Mouse (Mus musculus) MEL (cell line): ENCODE results near the gene Spag4. TPM values are rescaled to one million over a fixed set of nuclear protein-coding genes. Genes with fewer than 3 reads are reported as not detected.

Source experiments
- DNase-seq: peaks from one replicate; pipeline ENCODE4 v3.0.0; 2011; ENCODE audit warnings: low read depth, low spot score
- H3K27ac ChIP-seq: 2 replicates; pipeline ENCODE4 v1.5.1; 2012; ENCODE audit warnings: low read depth, mild to moderate bottlenecking, control low read depth, low read length, moderate library complexity; ENCODE audit not compliant: control insufficient read depth
- H3K27me3 ChIP-seq, 2 experiments: fragments of 150-350 bp in 1 of 2; sonication (generic) in 1 of 2; 2 replicates each; pipeline ENCODE4 v1.6.1; 2012; ENCODE audit warnings: low read length in 2 of 2, mild to moderate bottlenecking in 2 of 2, improper control_type of control experiment in 1 of 2, moderate library complexity in 1 of 2; ENCODE audit not compliant: insufficient read depth in 2 of 2, control insufficient read depth in 1 of 2
- H3K36me3 ChIP-seq, 2 experiments: 2 replicates each; pipeline ENCODE4 v1.6.1; 2012 to 2014; ENCODE audit warnings: low read length in 2 of 2, improper control_type of control experiment in 1 of 2, inconsistent platforms in 1 of 2, mild to moderate bottlenecking in 1 of 2; ENCODE audit not compliant: insufficient read depth in 2 of 2, control insufficient read depth in 1 of 2
- H3K4me1 ChIP-seq, 2 experiments: fragments of 150-350 bp in 1 of 2; sonication (generic) in 1 of 2; 2 replicates each; pipeline ENCODE4 v1.6.1; 2012; ENCODE audit warnings: low read length in 2 of 2, improper control_type of control experiment in 1 of 2, mild to moderate bottlenecking in 1 of 2; ENCODE audit not compliant: insufficient read depth in 2 of 2, control insufficient read depth in 1 of 2
- H3K4me3 ChIP-seq, 2 experiments: fragments of 150-350 bp in 1 of 2; sonication (generic) in 1 of 2; 2 replicates each; pipeline ENCODE4 v1.5.1; 2012; ENCODE audit warnings: low read depth in 2 of 2, low read length in 2 of 2, mild to moderate bottlenecking in 2 of 2, moderate library complexity in 2 of 2, control low read depth in 1 of 2, improper control_type of control experiment in 1 of 2; ENCODE audit not compliant: control insufficient read depth in 1 of 2, insufficient read depth in 1 of 2
- H3K79me2 ChIP-seq: 2 replicates; pipeline ENCODE4 v1.6.1; 2012; ENCODE audit warnings: mild to moderate bottlenecking, low read length, moderate library complexity; ENCODE audit not compliant: control insufficient read depth, poor library complexity, insufficient read depth
- H3K9ac ChIP-seq: 2 replicates; pipeline ENCODE4 v1.6.1; 2012; ENCODE audit warnings: low read depth, mild to moderate bottlenecking, control low read depth, low read length, moderate library complexity; ENCODE audit not compliant: control insufficient read depth, poor library complexity, severe bottlenecking
- H3K9me3 ChIP-seq: fragments of 150-350 bp; sonication (generic); replicated peaks from 2 replicates; pipeline ENCODE4 v1.6.1; 2012; ENCODE audit warnings: mild to moderate bottlenecking, low read length, improper control_type of control experiment, moderate library complexity; ENCODE audit not compliant: insufficient read depth
- CHD1 ChIP-seq: IDR thresholded peaks from 2 replicates; pipeline ENCODE4 v1.6.1; 2012; ENCODE audit warnings: low read depth, mild to moderate bottlenecking, inconsistent platforms, low read length, improper control_type of control experiment
- CHD2 ChIP-seq: IDR thresholded peaks from 2 replicates; pipeline ENCODE4 v1.6.1; 2011; ENCODE audit warnings: low read length, improper control_type of control experiment
- CTCF ChIP-seq, 3 experiments: IDR thresholded peaks in 2 of 3; conservative IDR thresholded peaks in 1 of 3; 2 replicates each; pipeline ENCODE4 v1.5.1; 2011 to 2012; ENCODE audit warnings: low read length in 3 of 3, low read depth in 2 of 3, mild to moderate bottlenecking in 2 of 3, improper control_type of control experiment in 1 of 3, inconsistent platforms in 1 of 3, mixed read lengths in 1 of 3, moderate library complexity in 1 of 3; ENCODE audit not compliant: control insufficient read depth in 1 of 3, insufficient read depth in 1 of 3, poor library complexity in 1 of 3, severe bottlenecking in 1 of 3
- GABPA ChIP-seq: IDR thresholded peaks from 2 replicates; pipeline ENCODE4 v1.6.1; 2012; ENCODE audit warnings: low read depth, mild to moderate bottlenecking, inconsistent platforms, low read length, improper control_type of control experiment, moderate library complexity
- GATA1 ChIP-seq: IDR thresholded peaks from 2 replicates; pipeline ENCODE4 v1.6.1; 2011; ENCODE audit warnings: low read depth, low read length, improper control_type of control experiment
- JUND ChIP-seq: IDR thresholded peaks from 2 replicates; pipeline ENCODE4 v1.6.1; 2011; ENCODE audit warnings: low read depth, mild to moderate bottlenecking, improper control_type of control experiment, low read length
- MAFK ChIP-seq: IDR thresholded peaks from 2 replicates; pipeline ENCODE4 v1.6.1; 2011; ENCODE audit warnings: low read depth, mild to moderate bottlenecking, low read length, improper control_type of control experiment, borderline replicate concordance
- MAX ChIP-seq: IDR thresholded peaks from 2 replicates; pipeline ENCODE4 v1.6.1; 2011; ENCODE audit warnings: low read length, improper control_type of control experiment
- MAZ ChIP-seq: IDR thresholded peaks from 2 replicates; pipeline ENCODE4 v1.6.1; 2012; ENCODE audit warnings: low read depth, mild to moderate bottlenecking, inconsistent platforms, low read length, improper control_type of control experiment
- NRF1 ChIP-seq: IDR thresholded peaks from 2 replicates; pipeline ENCODE4 v1.6.1; 2014; ENCODE audit warnings: low read depth, mild to moderate bottlenecking, inconsistent platforms, low read length, improper control_type of control experiment, moderate library complexity; ENCODE audit not compliant: poor library complexity, insufficient read depth, severe bottlenecking
- POLR2A ChIP-seq, 2 experiments: IDR thresholded peaks; 2 replicates each; pipeline ENCODE4 v1.6.1; 2011 to 2012; ENCODE audit warnings: low read length in 2 of 2, mild to moderate bottlenecking in 2 of 2, control low read depth in 1 of 2, improper control_type of control experiment in 1 of 2, low read depth in 1 of 2, moderate library complexity in 1 of 2; ENCODE audit not compliant: control insufficient read depth in 1 of 2, insufficient read depth in 1 of 2, poor library complexity in 1 of 2
- POLR2AphosphoS2 ChIP-seq: IDR thresholded peaks from 2 replicates; pipeline ENCODE4 v1.6.1; 2011; ENCODE audit warnings: low read length, improper control_type of control experiment
- POLR2AphosphoS5 ChIP-seq: IDR thresholded peaks from 2 replicates; pipeline ENCODE4 v1.6.1; 2012; ENCODE audit warnings: low read depth, borderline replicate concordance, mild to moderate bottlenecking, inconsistent platforms, low read length, moderate library complexity, mixed read lengths
- RCOR1 ChIP-seq: IDR thresholded peaks from 2 replicates; pipeline ENCODE4 v1.6.1; 2012; ENCODE audit warnings: low read depth, mild to moderate bottlenecking, inconsistent platforms, low read length, improper control_type of control experiment
- SIN3A ChIP-seq: IDR thresholded peaks from 2 replicates; pipeline ENCODE4 v1.6.1; 2012; ENCODE audit warnings: low read length, improper control_type of control experiment, inconsistent platforms
- UBTF ChIP-seq: IDR thresholded peaks from 2 replicates; pipeline ENCODE4 v1.6.1; 2012; ENCODE audit warnings: low read depth, mild to moderate bottlenecking, inconsistent platforms, low read length, improper control_type of control experiment, moderate library complexity, borderline replicate concordance; ENCODE audit not compliant: insufficient read depth
- USF1 ChIP-seq: IDR thresholded peaks from 2 replicates; pipeline ENCODE4 v1.6.1; 2014; ENCODE audit warnings: low read depth, mild to moderate bottlenecking, inconsistent platforms, low read length, improper control_type of control experiment, moderate library complexity
- ZC3H11A ChIP-seq: IDR thresholded peaks from 2 replicates; pipeline ENCODE4 v1.6.1; 2012; ENCODE audit warnings: low read depth, mild to moderate bottlenecking, inconsistent platforms, low read length, improper control_type of control experiment
- polyA plus RNA-seq, 2 experiments: library from polyadenylated mRNA; stranded (reverse) in 1 of 2; unstranded in 1 of 2; fragments of >175 nt in 1 of 2; fragments of >200 nt in 1 of 2; gene quantifications; 2 replicates each; pipeline versions ENCODE4 v1.2.1 to v1.2.4; 2012; ENCODE audit warnings: low replicate concordance in 2 of 2, low read depth in 1 of 2; ENCODE audit not compliant: insufficient read length in 2 of 2, insufficient read depth in 1 of 2, missing spikeins in 1 of 2
- total RNA-seq: library from RNA; depleted of rRNA; stranded (reverse); fragments of 300-350 nt; gene quantifications from 2 replicates; pipeline ENCODE4 v1.2.3, GENCODE M21; 2012

Spag4 gene
- total and polyA plus RNA-seq, 3 experiments, result 5.5 to 10.9 TPM; not detected in 1

DNA sequence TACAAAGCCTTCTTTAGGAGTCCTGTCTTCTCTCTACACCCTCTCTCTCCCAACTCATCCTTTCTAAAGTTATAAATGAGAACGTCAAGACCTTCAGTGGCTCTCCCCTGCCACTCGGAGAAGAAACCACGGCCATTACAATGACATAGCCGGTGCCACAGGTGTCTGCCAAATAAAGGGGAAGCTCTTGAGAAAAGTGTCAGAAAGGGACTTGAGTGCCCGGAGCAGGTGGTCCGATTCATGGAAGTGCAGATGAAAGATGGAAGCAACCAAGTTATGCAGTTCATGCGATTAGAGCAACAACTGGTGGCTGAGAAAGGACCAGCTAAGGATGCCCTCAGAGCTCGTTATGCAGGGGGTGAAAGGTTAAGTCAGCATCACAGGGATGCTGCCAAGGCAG, 22.1 kb upstream of the Spag4 start:
- no peak for DNase-seq
- no peaks in the 10 kb centered on the region for H3K79me2 ChIP-seq
- TF ChIP-seq POLR2A (IDR thresholded peaks at IDR 0.05; ENCODE audit: control insufficient read depth in 1 of 2, insufficient read depth in 1 of 2, low read depth in 1 of 2, low read length in 2 of 2, poor library complexity in 1 of 2) (no peak), MAFK (no peak), GABPA (no peak), CTCF (IDR thresholded peaks at IDR 0.05 in 2 of 3, conservative IDR thresholded peaks at IDR 0.05 in 1 of 3; ENCODE audit: control insufficient read depth in 1 of 3, insufficient read depth in 1 of 3, low read depth in 2 of 3, low read length in 3 of 3, poor library complexity in 1 of 3, severe bottlenecking in 1 of 3) (no peak), SIN3A (no peak)
- TF ChIP-seq, all 39 proteins: peak for 0
- Histone ChIP-seq H3K36me3 (no peaks in the 10 kb centered on the region), H3K9ac (no peak overlapping the region), H3K4me3 (no peak overlapping the region), H3K27ac (no peak overlapping the region), H3K4me1 (no peaks in the 10 kb centered on the region), H3K9me3 (no peaks in the 10 kb centered on the region), H3K27me3 (peaks cover 7 to 8% of the 10 kb centered on the region in 2 experiments)

DNA sequence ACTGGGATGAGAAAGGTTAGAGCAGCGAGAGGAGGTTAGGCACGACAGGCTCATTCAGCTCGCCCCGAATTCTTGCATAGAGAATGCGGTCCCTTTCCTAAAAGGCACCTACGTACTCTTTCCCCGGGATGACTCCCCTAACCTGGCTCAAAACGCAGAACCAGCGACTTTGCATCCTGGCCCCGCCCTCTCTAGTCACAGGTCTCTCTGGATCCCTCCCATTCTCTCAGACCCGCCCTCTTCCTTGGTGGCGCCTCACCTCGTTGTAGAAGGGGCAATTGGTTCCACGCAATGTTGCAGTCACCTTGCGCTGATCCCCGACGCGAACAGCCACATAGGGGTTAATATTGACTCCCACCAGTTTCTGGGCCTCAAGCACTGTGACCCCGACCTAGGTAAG, 17.0 kb upstream of the Spag4 start:
- no peak overlapping the region for H3K4me3 ChIP-seq
- no peaks in the 10 kb centered on the region for H3K4me1 ChIP-seq
- no peaks in the 10 kb centered on the region for H3K9me3 ChIP-seq
- TF ChIP-seq ZC3H11A (no peak), MAX (no peak), GABPA (no peak), POLR2AphosphoS5 (no peak), CTCF (IDR thresholded peaks at IDR 0.05 in 2 of 3, conservative IDR thresholded peaks at IDR 0.05 in 1 of 3; ENCODE audit: control insufficient read depth in 1 of 3, insufficient read depth in 1 of 3, low read depth in 2 of 3, low read length in 3 of 3, poor library complexity in 1 of 3, severe bottlenecking in 1 of 3) (no peak), CHD1 (no peak), NRF1 (no peak), JUND (no peak), POLR2AphosphoS2 (no peak), USF1 (no peak)
- no peak for DNase-seq
- no peaks in the 10 kb centered on the region for H3K36me3 ChIP-seq
- no peak overlapping the region for H3K9ac ChIP-seq
- H3K79me2 ChIP-seq, result no peaks in the 10 kb centered on the region
- no peak overlapping the region for H3K27ac ChIP-seq
- H3K27me3 ChIP-seq, result peaks cover 6 to 10% of the 10 kb centered on the region in 2 experiments

DNA sequence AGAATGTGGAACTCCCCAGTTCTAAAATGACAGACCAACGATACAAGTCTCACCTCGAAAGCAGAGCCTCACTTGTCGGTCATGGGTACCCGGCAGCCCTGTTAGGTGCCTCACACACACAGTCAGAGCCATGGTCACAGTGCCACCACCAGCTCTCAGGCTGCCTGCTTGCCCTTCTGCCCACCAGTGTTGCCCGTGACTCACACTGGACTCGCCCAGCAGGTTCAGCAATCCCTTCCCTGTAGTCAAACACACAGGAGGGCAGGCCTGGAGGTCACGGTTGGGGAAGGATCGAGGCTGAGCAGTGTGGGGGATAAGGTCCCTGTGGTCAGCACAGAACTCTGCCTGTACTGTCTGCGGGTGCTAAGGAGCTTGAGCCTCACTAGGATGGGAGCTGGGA, 12.2 kb upstream of the Spag4 start, which contains the start of gene Fer1l4:
Gene Fer1l4, minus strand, starts transcription at position 132 of the 400 bp plus-strand sequence.
- H3K4me3 ChIP-seq, result no peak within 1 kb of the TSS
- peaks cover 3 to 9% of the 10 kb centered on the region in 2 experiments for H3K27me3 ChIP-seq
- H3K4me1 ChIP-seq, result no peaks in the 10 kb centered on the region
- TF ChIP-seq UBTF, result no peak
- no peak for TF ChIP-seq GATA1
- no peak for TF ChIP-seq ZC3H11A
- no peak for TF ChIP-seq RCOR1
- no peak for TF ChIP-seq MAZ
- TF ChIP-seq MAX, result no peak
- no peak for TF ChIP-seq POLR2A (IDR thresholded peaks at IDR 0.05; ENCODE audit: control insufficient read depth in 1 of 2, insufficient read depth in 1 of 2, low read depth in 1 of 2, low read length in 2 of 2, poor library complexity in 1 of 2)
- TF ChIP-seq SIN3A, result no peak
- TF ChIP-seq CHD2, result no peak
- DNase-seq, result no peak
- H3K36me3 ChIP-seq, result no peaks in the 10 kb centered on the region
- no peaks in the 10 kb centered on the region for H3K79me2 ChIP-seq
- no peaks in the 10 kb centered on the region for H3K9me3 ChIP-seq
- H3K9ac ChIP-seq, result no peak within 1 kb of the TSS
- no peak within 1 kb of the TSS for H3K27ac ChIP-seq
